Mouse (Mus musculus) MEL (cell line): ENCODE results near the gene Fam169b. TPM values are rescaled to one million over a fixed set of nuclear protein-coding genes. Genes with fewer than 3 reads are reported as not detected.

Experiments
- DNase-seq: peaks from one replicate; pipeline ENCODE4 v3.0.0; 2011; ENCODE audit warnings: low read depth, low spot score
- H3K27ac ChIP-seq: 2 replicates; pipeline ENCODE4 v1.5.1; 2012; ENCODE audit warnings: low read depth, mild to moderate bottlenecking, control low read depth, low read length, moderate library complexity; ENCODE audit not compliant: control insufficient read depth
- H3K27me3 ChIP-seq, 2 experiments: fragments of 150-350 bp in 1 of 2; sonication (generic) in 1 of 2; 2 replicates each; pipeline ENCODE4 v1.6.1; 2012; ENCODE audit warnings: low read length in 2 of 2, mild to moderate bottlenecking in 2 of 2, improper control_type of control experiment in 1 of 2, moderate library complexity in 1 of 2; ENCODE audit not compliant: insufficient read depth in 2 of 2, control insufficient read depth in 1 of 2
- H3K36me3 ChIP-seq, 2 experiments: 2 replicates each; pipeline ENCODE4 v1.6.1; 2012 to 2014; ENCODE audit warnings: low read length in 2 of 2, improper control_type of control experiment in 1 of 2, inconsistent platforms in 1 of 2, mild to moderate bottlenecking in 1 of 2; ENCODE audit not compliant: insufficient read depth in 2 of 2, control insufficient read depth in 1 of 2
- H3K4me1 ChIP-seq, 2 experiments: fragments of 150-350 bp in 1 of 2; sonication (generic) in 1 of 2; 2 replicates each; pipeline ENCODE4 v1.6.1; 2012; ENCODE audit warnings: low read length in 2 of 2, improper control_type of control experiment in 1 of 2, mild to moderate bottlenecking in 1 of 2; ENCODE audit not compliant: insufficient read depth in 2 of 2, control insufficient read depth in 1 of 2
- H3K4me3 ChIP-seq, 2 experiments: fragments of 150-350 bp in 1 of 2; sonication (generic) in 1 of 2; 2 replicates each; pipeline ENCODE4 v1.5.1; 2012; ENCODE audit warnings: low read depth in 2 of 2, low read length in 2 of 2, mild to moderate bottlenecking in 2 of 2, moderate library complexity in 2 of 2, control low read depth in 1 of 2, improper control_type of control experiment in 1 of 2; ENCODE audit not compliant: control insufficient read depth in 1 of 2, insufficient read depth in 1 of 2
- H3K79me2 ChIP-seq: 2 replicates; pipeline ENCODE4 v1.6.1; 2012; ENCODE audit warnings: mild to moderate bottlenecking, low read length, moderate library complexity; ENCODE audit not compliant: control insufficient read depth, poor library complexity, insufficient read depth
- H3K9ac ChIP-seq: 2 replicates; pipeline ENCODE4 v1.6.1; 2012; ENCODE audit warnings: low read depth, mild to moderate bottlenecking, control low read depth, low read length, moderate library complexity; ENCODE audit not compliant: control insufficient read depth, poor library complexity, severe bottlenecking
- H3K9me3 ChIP-seq: fragments of 150-350 bp; sonication (generic); replicated peaks from 2 replicates; pipeline ENCODE4 v1.6.1; 2012; ENCODE audit warnings: mild to moderate bottlenecking, low read length, improper control_type of control experiment, moderate library complexity; ENCODE audit not compliant: insufficient read depth
- BHLHE40 ChIP-seq: IDR thresholded peaks from 2 replicates; pipeline ENCODE4 v1.6.1; 2012; ENCODE audit warnings: low read depth, mild to moderate bottlenecking, inconsistent platforms, low read length, improper control_type of control experiment, borderline replicate concordance
- CHD2 ChIP-seq: IDR thresholded peaks from 2 replicates; pipeline ENCODE4 v1.6.1; 2011; ENCODE audit warnings: low read length, improper control_type of control experiment
- EP300 ChIP-seq, 2 experiments: IDR thresholded peaks; 2 replicates each; pipeline ENCODE4 v1.6.1; 2011; ENCODE audit warnings: improper control_type of control experiment in 2 of 2, low read length in 2 of 2, low read depth in 1 of 2, mild to moderate bottlenecking in 1 of 2
- ETS1 ChIP-seq: IDR thresholded peaks from 2 replicates; pipeline ENCODE4 v1.6.1; 2012; ENCODE audit warnings: low read depth, mild to moderate bottlenecking, inconsistent platforms, low read length, improper control_type of control experiment, moderate library complexity
- GABPA ChIP-seq: IDR thresholded peaks from 2 replicates; pipeline ENCODE4 v1.6.1; 2012; ENCODE audit warnings: low read depth, mild to moderate bottlenecking, inconsistent platforms, low read length, improper control_type of control experiment, moderate library complexity
- HCFC1 ChIP-seq: IDR thresholded peaks from 2 replicates; pipeline ENCODE4 v1.6.1; 2012; ENCODE audit warnings: low read depth, mild to moderate bottlenecking, inconsistent platforms, low read length, improper control_type of control experiment, moderate library complexity
- JUND ChIP-seq: IDR thresholded peaks from 2 replicates; pipeline ENCODE4 v1.6.1; 2011; ENCODE audit warnings: low read depth, mild to moderate bottlenecking, improper control_type of control experiment, low read length
- KAT2A ChIP-seq: conservative IDR thresholded peaks from 2 replicates; pipeline ENCODE4 v1.6.1; 2012; ENCODE audit warnings: low read depth, low read length, improper control_type of control experiment, inconsistent platforms
- MAFK ChIP-seq: IDR thresholded peaks from 2 replicates; pipeline ENCODE4 v1.6.1; 2011; ENCODE audit warnings: low read depth, mild to moderate bottlenecking, low read length, improper control_type of control experiment, borderline replicate concordance
- MAX ChIP-seq: IDR thresholded peaks from 2 replicates; pipeline ENCODE4 v1.6.1; 2011; ENCODE audit warnings: low read length, improper control_type of control experiment
- MAZ ChIP-seq: IDR thresholded peaks from 2 replicates; pipeline ENCODE4 v1.6.1; 2012; ENCODE audit warnings: low read depth, mild to moderate bottlenecking, inconsistent platforms, low read length, improper control_type of control experiment
- MYB ChIP-seq: IDR thresholded peaks from 2 replicates; pipeline ENCODE4 v1.6.1; 2011; ENCODE audit warnings: mild to moderate bottlenecking, low read depth, low read length, improper control_type of control experiment
- MYC ChIP-seq: IDR thresholded peaks from 2 replicates; pipeline ENCODE4 v1.6.1; 2011; ENCODE audit warnings: low read depth, mild to moderate bottlenecking, low read length, improper control_type of control experiment, moderate library complexity
- NELFE ChIP-seq: IDR thresholded peaks from 2 replicates; pipeline ENCODE4 v1.6.1; 2011; ENCODE audit warnings: low read depth, low read length, improper control_type of control experiment
- NRF1 ChIP-seq: IDR thresholded peaks from 2 replicates; pipeline ENCODE4 v1.6.1; 2014; ENCODE audit warnings: low read depth, mild to moderate bottlenecking, inconsistent platforms, low read length, improper control_type of control experiment, moderate library complexity; ENCODE audit not compliant: poor library complexity, insufficient read depth, severe bottlenecking
- POLR2AphosphoS2 ChIP-seq: IDR thresholded peaks from 2 replicates; pipeline ENCODE4 v1.6.1; 2011; ENCODE audit warnings: low read length, improper control_type of control experiment
- RAD21 ChIP-seq: IDR thresholded peaks from 2 replicates; pipeline ENCODE4 v1.6.1; 2011; ENCODE audit warnings: mild to moderate bottlenecking, low read depth, low read length, improper control_type of control experiment
- RCOR1 ChIP-seq: IDR thresholded peaks from 2 replicates; pipeline ENCODE4 v1.6.1; 2012; ENCODE audit warnings: low read depth, mild to moderate bottlenecking, inconsistent platforms, low read length, improper control_type of control experiment
- SIN3A ChIP-seq: IDR thresholded peaks from 2 replicates; pipeline ENCODE4 v1.6.1; 2012; ENCODE audit warnings: low read length, improper control_type of control experiment, inconsistent platforms
- SMC3 ChIP-seq: IDR thresholded peaks from 2 replicates; pipeline ENCODE4 v1.6.1; 2011; ENCODE audit warnings: low read depth, low read length, improper control_type of control experiment
- TAL1 ChIP-seq: IDR thresholded peaks from 2 replicates; pipeline ENCODE4 v1.6.1; 2012; ENCODE audit warnings: mild to moderate bottlenecking, inconsistent platforms, low read length, moderate library complexity, mixed read lengths
- TCF12 ChIP-seq: IDR thresholded peaks from 2 replicates; pipeline ENCODE4 v1.6.1; 2014; ENCODE audit warnings: low read depth, mild to moderate bottlenecking, inconsistent platforms, low read length, improper control_type of control experiment, moderate library complexity
- UBTF ChIP-seq: IDR thresholded peaks from 2 replicates; pipeline ENCODE4 v1.6.1; 2012; ENCODE audit warnings: low read depth, mild to moderate bottlenecking, inconsistent platforms, low read length, improper control_type of control experiment, moderate library complexity, borderline replicate concordance; ENCODE audit not compliant: insufficient read depth
- USF2 ChIP-seq, 2 experiments: IDR thresholded peaks; 2 replicates each; pipeline ENCODE4 v1.6.1; 2011 to 2012; ENCODE audit warnings: improper control_type of control experiment in 2 of 2, low read length in 2 of 2, borderline replicate concordance in 1 of 2, inconsistent platforms in 1 of 2, low read depth in 1 of 2, mild to moderate bottlenecking in 1 of 2; ENCODE audit not compliant: insufficient read depth in 1 of 2
- ZC3H11A ChIP-seq: IDR thresholded peaks from 2 replicates; pipeline ENCODE4 v1.6.1; 2012; ENCODE audit warnings: low read depth, mild to moderate bottlenecking, inconsistent platforms, low read length, improper control_type of control experiment
- ZKSCAN1 ChIP-seq: IDR thresholded peaks from 2 replicates; pipeline ENCODE4 v1.6.1; 2012; ENCODE audit warnings: low read depth, mild to moderate bottlenecking, inconsistent platforms, low read length, improper control_type of control experiment, moderate library complexity
- ZMIZ1 ChIP-seq: IDR thresholded peaks from 2 replicates; pipeline ENCODE4 v1.6.1; 2012; ENCODE audit warnings: low read depth, mild to moderate bottlenecking, inconsistent platforms, low read length, improper control_type of control experiment, moderate library complexity
- polyA plus RNA-seq, 2 experiments: library from polyadenylated mRNA; stranded (reverse) in 1 of 2; unstranded in 1 of 2; fragments of >175 nt in 1 of 2; fragments of >200 nt in 1 of 2; gene quantifications; 2 replicates each; pipeline versions ENCODE4 v1.2.1 to v1.2.4; 2012; ENCODE audit warnings: low replicate concordance in 2 of 2, low read depth in 1 of 2; ENCODE audit not compliant: insufficient read length in 2 of 2, insufficient read depth in 1 of 2, missing spikeins in 1 of 2
- total RNA-seq: library from RNA; depleted of rRNA; stranded (reverse); fragments of 300-350 nt; gene quantifications from 2 replicates; pipeline ENCODE4 v1.2.3, GENCODE M21; 2012

The Fam169b gene
- total and polyA plus RNA-seq, 3 experiments, result not detected

DNA sequence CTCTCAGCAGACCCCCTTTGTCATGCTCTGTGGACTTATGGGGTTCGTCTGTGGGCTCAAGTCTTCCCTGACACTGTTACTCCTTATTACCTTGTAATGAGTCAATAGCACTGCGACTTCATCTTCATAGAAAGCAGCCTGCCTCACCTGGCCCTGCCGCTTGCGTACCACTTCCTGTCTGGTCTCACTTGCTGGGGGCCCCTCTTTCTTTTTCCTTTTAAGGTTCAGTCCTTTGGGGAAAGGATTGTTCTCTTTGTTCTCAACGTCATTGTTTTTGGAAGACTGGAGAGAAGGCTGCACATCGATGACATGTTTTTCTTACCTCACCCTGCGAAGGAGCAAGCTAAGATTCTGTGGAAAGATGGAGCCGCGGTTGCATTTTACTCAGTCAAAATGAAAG, 55.4 kb downstream of the Fam169b start:
- no peaks in the 10 kb centered on the region for H3K36me3 ChIP-seq
- no peak for DNase-seq

DNA sequence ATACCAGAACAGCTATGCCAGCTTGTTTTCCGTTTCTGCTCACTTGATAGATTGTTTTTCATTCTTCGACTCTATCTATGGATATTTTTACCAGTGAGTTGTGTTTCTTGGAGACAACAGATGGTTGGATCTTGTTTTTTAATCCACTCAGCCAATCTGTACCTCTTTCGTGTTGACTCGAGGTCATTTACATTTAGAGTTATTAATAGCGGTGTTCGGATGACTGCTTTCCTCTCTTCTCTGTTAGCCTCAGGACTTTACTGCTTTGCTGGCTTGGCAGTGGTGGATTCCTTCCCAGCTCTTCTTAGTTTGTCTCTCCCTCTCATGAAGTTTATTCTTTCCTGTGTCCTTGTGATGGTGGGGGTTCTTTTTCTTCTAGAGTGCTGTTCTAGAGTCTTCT, 59.2 kb downstream of the Fam169b start:
- no peaks in the 10 kb centered on the region for H3K9me3 ChIP-seq
- no peak overlapping the region for H3K9ac ChIP-seq
- no peaks in the 10 kb centered on the region for H3K36me3 ChIP-seq
- no peak for DNase-seq
- H3K27me3 ChIP-seq, result no peaks in the 10 kb centered on the region
- H3K4me3 ChIP-seq, result no peak overlapping the region
- no peak overlapping the region for H3K27ac ChIP-seq
- no peak for TF ChIP-seq NELFE
- TF ChIP-seq EP300 (IDR thresholded peaks at IDR 0.05; ENCODE audit: low read depth in 1 of 2, low read length in 2 of 2), result no peak
- TF ChIP-seq ZKSCAN1, result no peak
- TF ChIP-seq RAD21, result no peak
- no peak for TF ChIP-seq BHLHE40
- no peak for TF ChIP-seq MAZ
- no peak for TF ChIP-seq MYB
- TF ChIP-seq UBTF, result no peak
- TF ChIP-seq POLR2AphosphoS2, result no peak
- no peak for TF ChIP-seq SIN3A
- no peak for TF ChIP-seq SMC3
- TF ChIP-seq HCFC1, result no peak
- no peak for TF ChIP-seq MAX
- TF ChIP-seq MYC, result no peak
- no peak for TF ChIP-seq ZMIZ1
- TF ChIP-seq TCF12, result no peak
- TF ChIP-seq CHD2, result no peak
- TF ChIP-seq JUND, result no peak
- no peaks in the 10 kb centered on the region for H3K79me2 ChIP-seq
- H3K4me1 ChIP-seq, result no peaks in the 10 kb centered on the region

More for the DNA sequence above, 55.4 kb downstream of the Fam169b start:
- Histone ChIP-seq H3K27me3 (no peaks in the 10 kb centered on the region), H3K79me2 (no peaks in the 10 kb centered on the region), H3K27ac (no peak overlapping the region), H3K4me3 (no peak overlapping the region), H3K9me3 (no peaks in the 10 kb centered on the region), H3K9ac (no peak overlapping the region), H3K4me1 (no peaks in the 10 kb centered on the region)
- no peak for TF ChIP-seq HCFC1
- TF ChIP-seq MAFK, result no peak
- TF ChIP-seq ETS1, result no peak
- no peak for TF ChIP-seq UBTF
- no peak for TF ChIP-seq TCF12
- TF ChIP-seq USF2 (IDR thresholded peaks at IDR 0.05; ENCODE audit: borderline replicate concordance in 1 of 2, insufficient read depth in 1 of 2, low read depth in 1 of 2, low read length in 2 of 2), result no peak
- no peak for TF ChIP-seq RCOR1
- no peak for TF ChIP-seq GABPA
- TF ChIP-seq KAT2A, result no peak
- no peak for TF ChIP-seq RAD21
- no peak for TF ChIP-seq SIN3A
- no peak for TF ChIP-seq POLR2AphosphoS2
- no peak for TF ChIP-seq SMC3
- TF ChIP-seq MYC, result no peak
- TF ChIP-seq TAL1, result no peak
- TF ChIP-seq NRF1, result no peak
- no peak for TF ChIP-seq ZKSCAN1
- no peak for TF ChIP-seq JUND
- no peak for TF ChIP-seq ZC3H11A
- TF ChIP-seq EP300 (IDR thresholded peaks at IDR 0.05; ENCODE audit: low read depth in 1 of 2, low read length in 2 of 2), result no peak
